Mouse (Mus musculus): ENCODE results near the gene Gdf5. TPM values are rescaled to one million over a fixed set of nuclear protein-coding genes. Genes with fewer than 3 reads are reported as not detected.
A peak's percentile ranks its signal among the peaks of the same experiment; 100 is the strongest.

Gdf5 gene
- polyA plus RNA-seq, 1 experiment: 0.17 TPM

DNA sequence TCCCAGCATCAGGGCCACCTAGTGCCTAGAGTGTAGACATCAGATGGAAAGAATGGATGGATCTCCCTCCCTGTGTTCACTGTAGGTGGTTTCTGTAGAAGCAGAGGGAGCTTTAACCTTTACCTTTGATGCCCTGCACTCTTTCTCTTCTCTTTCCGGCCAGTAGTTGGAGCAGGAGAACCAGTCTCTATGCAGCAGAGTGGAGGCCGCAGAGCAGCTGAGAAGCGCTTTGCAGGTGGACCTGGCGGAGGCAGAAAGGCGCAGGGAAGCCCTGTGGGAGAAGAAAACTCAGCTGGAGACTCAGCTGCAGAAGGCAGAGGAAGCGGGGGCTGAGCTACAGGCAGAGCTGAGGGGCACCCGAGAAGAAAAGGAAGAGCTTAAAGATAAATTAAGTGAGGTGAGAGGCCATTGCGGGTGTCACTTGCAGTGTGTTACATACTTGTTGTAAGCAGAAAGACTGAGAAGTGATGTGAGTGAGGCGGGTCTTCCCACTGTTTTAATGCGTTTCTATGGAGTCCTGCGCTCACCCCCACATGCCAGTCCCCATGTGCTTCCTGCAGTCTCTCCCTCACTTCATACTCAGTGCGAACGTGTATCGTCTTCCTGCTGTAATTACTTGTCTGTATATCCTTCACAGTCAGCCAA, 29.0 kb upstream of the Gdf5 start:
- H3K36me3 ChIP-seq (ENCODE audit: control insufficient read depth, insufficient read depth, low read length): peaks cover 7% of the 10 kb centered on the region
- TF ChIP-seq CTCF (IDR thresholded peaks at IDR 0.05; ENCODE audit: control insufficient read depth, insufficient read depth, insufficient replicate concordance, low read depth, low read length) (no peak), POLR2A (IDR thresholded peaks at IDR 0.05; ENCODE audit: control insufficient read depth, low read depth, low read length) (no peak)

GRCm38 (mm10) chr2:155973348-155973747, 28.2 kb upstream of the Gdf5 start:
- Histone ChIP-seq H3K36me3 (ENCODE audit: control insufficient read depth, insufficient read depth, low read length) (peaks cover 10% of the 10 kb centered on the region), H3K4me1 (ENCODE audit: control insufficient read depth, insufficient read depth, low read length) (no peaks in the 10 kb centered on the region), H3K27ac (ENCODE audit: control insufficient read depth, insufficient read depth, low read depth, low read length) (no peak overlapping the region), H3K27me3 (ENCODE audit: control insufficient read depth, insufficient read depth, low read length) (no peaks in the 10 kb centered on the region), H3K4me3 (ENCODE audit: control insufficient read depth, low read depth, low read length) (no peak overlapping the region)
- TF ChIP-seq POLR2A (IDR thresholded peaks at IDR 0.05; ENCODE audit: control insufficient read depth, low read depth, low read length) (no peak), CTCF (IDR thresholded peaks at IDR 0.05; ENCODE audit: control insufficient read depth, insufficient read depth, insufficient replicate concordance, low read depth, low read length) (no peak)

More for the DNA sequence above, 29.0 kb upstream of the Gdf5 start:
- no peak overlapping the region for H3K27ac ChIP-seq (ENCODE audit: control insufficient read depth, insufficient read depth, low read depth, low read length)
- H3K27me3 ChIP-seq (ENCODE audit: control insufficient read depth, insufficient read depth, low read length): no peaks in the 10 kb centered on the region
- no peaks in the 10 kb centered on the region for H3K4me1 ChIP-seq (ENCODE audit: control insufficient read depth, insufficient read depth, low read length)
- H3K4me3 ChIP-seq (ENCODE audit: control insufficient read depth, low read depth, low read length): no peak overlapping the region

- Histone ChIP-seq H3K4me1 (ENCODE audit: control insufficient read depth, insufficient read depth, low read length) (no peaks in the 10 kb centered on the region), H3K36me3 (ENCODE audit: control insufficient read depth, insufficient read depth, low read length) (peaks cover 2% of the 10 kb centered on the region), H3K27me3 (ENCODE audit: control insufficient read depth, insufficient read depth, low read length) (no peaks in the 10 kb centered on the region), H3K4me3 (ENCODE audit: control insufficient read depth, low read depth, low read length) (no peak overlapping the region), H3K27ac (ENCODE audit: control insufficient read depth, insufficient read depth, low read depth, low read length) (no peak overlapping the region)
- TF ChIP-seq POLR2A (IDR thresholded peaks at IDR 0.05; ENCODE audit: control insufficient read depth, low read depth, low read length) (no peak), CTCF (IDR thresholded peaks at IDR 0.05; ENCODE audit: control insufficient read depth, insufficient read depth, insufficient replicate concordance, low read depth, low read length) (no peak)
These were observed 17.8 kb upstream of the Gdf5 start for GRCm38 (mm10) chr2:155962991-155963390.

DNA sequence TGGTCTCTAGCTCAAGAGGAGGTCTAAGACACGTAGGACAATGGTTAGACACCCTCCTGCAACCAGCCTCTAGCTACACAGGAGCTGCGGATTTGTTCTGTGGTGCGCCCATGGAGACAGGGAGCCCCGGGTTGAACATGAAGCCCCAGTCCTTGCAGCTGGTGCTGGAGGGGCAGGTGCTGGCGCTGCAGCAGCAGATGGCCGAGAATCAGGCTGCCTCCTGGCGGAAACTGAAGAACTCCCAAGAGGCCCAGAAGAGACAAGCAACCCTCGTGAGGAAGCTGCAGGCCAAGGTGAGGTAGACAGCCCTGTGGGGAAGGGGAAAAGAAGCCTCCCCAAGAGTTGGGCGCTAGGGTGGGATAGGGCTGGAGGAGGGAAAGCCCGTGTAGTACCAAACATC, 16.7 kb upstream of the Gdf5 start:
- no peaks in the 10 kb centered on the region; the same call in 1 of the 2 replicates for H3K36me3 ChIP-seq (ENCODE audit: control insufficient read depth, insufficient read depth, low read length)
- H3K4me1 ChIP-seq (ENCODE audit: control insufficient read depth, insufficient read depth, low read length): no peaks in the 10 kb centered on the region
- TF ChIP-seq CTCF (IDR thresholded peaks at IDR 0.05; ENCODE audit: control insufficient read depth, insufficient read depth, insufficient replicate concordance, low read depth, low read length) (no peak), POLR2A (IDR thresholded peaks at IDR 0.05; ENCODE audit: control insufficient read depth, low read depth, low read length) (no peak)
- H3K27me3 ChIP-seq (ENCODE audit: control insufficient read depth, insufficient read depth, low read length): no peaks in the 10 kb centered on the region
- H3K4me3 ChIP-seq (ENCODE audit: control insufficient read depth, low read depth, low read length): no peak overlapping the region
- H3K27ac ChIP-seq (ENCODE audit: control insufficient read depth, insufficient read depth, low read depth, low read length): no peak overlapping the region

GRCm38 (mm10) chr2:155959981-155960380, 14.8 kb upstream of the Gdf5 start:
- Histone ChIP-seq H3K36me3 (ENCODE audit: control insufficient read depth, insufficient read depth, low read length) (no peaks in the 10 kb centered on the region; the same call in 1 of the 2 replicates), H3K4me3 (ENCODE audit: control insufficient read depth, low read depth, low read length) (no peak overlapping the region), H3K27me3 (ENCODE audit: control insufficient read depth, insufficient read depth, low read length) (no peaks in the 10 kb centered on the region), H3K27ac (ENCODE audit: control insufficient read depth, insufficient read depth, low read depth, low read length) (no peak overlapping the region), H3K4me1 (ENCODE audit: control insufficient read depth, insufficient read depth, low read length) (no peaks in the 10 kb centered on the region)
- TF ChIP-seq CTCF (IDR thresholded peaks at IDR 0.05; ENCODE audit: control insufficient read depth, insufficient read depth, insufficient replicate concordance, low read depth, low read length) (no peak), POLR2A (IDR thresholded peaks at IDR 0.05; ENCODE audit: control insufficient read depth, low read depth, low read length) (no peak)

DNA sequence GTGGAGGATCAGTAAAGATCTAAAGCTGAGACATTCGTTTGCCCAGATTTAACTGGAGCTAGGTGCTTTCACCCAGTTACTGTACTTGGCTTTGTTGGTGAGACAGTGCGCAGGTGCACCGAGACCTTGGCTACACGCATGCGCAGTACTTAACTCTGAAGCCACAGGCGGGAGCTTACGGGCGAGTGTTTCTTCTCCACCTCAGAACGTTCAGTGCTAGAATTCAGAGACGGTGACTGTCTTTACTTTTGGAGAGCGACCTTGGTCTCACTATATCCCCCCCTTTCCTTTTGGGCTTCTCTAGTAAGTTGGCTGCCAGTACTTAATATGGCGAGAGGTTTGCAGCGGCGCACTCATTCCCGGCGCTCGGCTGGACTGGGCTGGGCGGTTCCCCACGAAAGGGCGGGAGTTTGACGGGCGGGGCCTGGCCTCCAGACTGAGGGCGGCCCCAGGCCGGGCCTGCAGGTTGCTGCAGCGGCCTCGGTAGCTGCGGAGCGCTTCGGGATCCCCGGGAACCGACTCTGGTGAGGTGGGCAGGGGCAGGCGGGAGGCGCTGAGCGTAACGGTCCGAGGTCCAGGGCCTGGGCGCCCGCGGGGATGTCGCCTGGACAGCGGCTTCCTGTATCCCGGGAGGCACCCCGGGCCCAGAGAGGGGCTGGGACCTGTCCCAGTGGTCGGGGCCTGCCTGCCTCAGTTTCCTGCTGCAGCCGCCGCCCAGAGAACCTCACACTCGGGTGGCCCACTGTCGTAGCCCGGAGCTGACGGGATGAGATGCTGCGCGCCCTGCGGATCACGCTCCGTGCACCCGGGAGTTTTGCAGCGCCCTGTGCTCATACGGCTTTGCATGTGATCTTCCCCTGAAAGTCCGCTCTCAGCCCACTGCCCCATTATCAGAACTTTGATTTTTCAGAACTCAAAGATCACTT, 11.2 kb upstream of the Gdf5 start, which contains the start of gene Cep250:
Gene Cep250 (plus strand): TSS at position 325 of the 926 bp plus-strand sequence.
- no peaks in the 10 kb centered on the region for H3K27me3 ChIP-seq (ENCODE audit: control insufficient read depth, insufficient read depth, low read length)
- peak within 1 kb of the TSS; percentile 98 for H3K27ac ChIP-seq (ENCODE audit: control insufficient read depth, insufficient read depth, low read depth, low read length)
- H3K4me3 ChIP-seq (ENCODE audit: control insufficient read depth, low read depth, low read length): peak within 1 kb of the TSS; percentile 92
- H3K36me3 ChIP-seq (ENCODE audit: control insufficient read depth, insufficient read depth, low read length): no peaks in the 10 kb centered on the region
- TF ChIP-seq CTCF (IDR thresholded peaks at IDR 0.05; ENCODE audit: control insufficient read depth, insufficient read depth, insufficient replicate concordance, low read depth, low read length) (no peak), POLR2A (IDR thresholded peaks at IDR 0.05; ENCODE audit: control insufficient read depth, low read depth, low read length) (peak; percentile 47)
- no peaks in the 10 kb centered on the region; the same call in 1 of the 2 replicates for H3K4me1 ChIP-seq (ENCODE audit: control insufficient read depth, insufficient read depth, low read length)

GRCm38 (mm10) chr2:155952006-155952405, 6.8 kb upstream of the Gdf5 start:
- H3K27me3 ChIP-seq (ENCODE audit: control insufficient read depth, insufficient read depth, low read length): no peaks in the 10 kb centered on the region
- no peak for TF ChIP-seq CTCF (IDR thresholded peaks at IDR 0.05; ENCODE audit: control insufficient read depth, insufficient read depth, insufficient replicate concordance, low read depth, low read length)
- no peak for TF ChIP-seq POLR2A (IDR thresholded peaks at IDR 0.05; ENCODE audit: control insufficient read depth, low read depth, low read length)
- no peaks in the 10 kb centered on the region; the same call in 1 of the 2 replicates for H3K4me1 ChIP-seq (ENCODE audit: control insufficient read depth, insufficient read depth, low read length)
- no peak overlapping the region for H3K27ac ChIP-seq (ENCODE audit: control insufficient read depth, insufficient read depth, low read depth, low read length)
- no peak overlapping the region for H3K4me3 ChIP-seq (ENCODE audit: control insufficient read depth, low read depth, low read length)
- H3K36me3 ChIP-seq (ENCODE audit: control insufficient read depth, insufficient read depth, low read length): no peaks in the 10 kb centered on the region

Data from testis, adult 2 months (tissue).